Mouse (Mus musculus) frontal cortex, postnatal 36 days (tissue): ENCODE measurements at regions not wholly inside any gene's neighbourhood (a gene's known extent, or its start where the extent isn't known, plus 50 kb on each side); places are given as distances from the start of the nearest gene placed in this dataset.

Experiments used
- DNase-seq, 2 experiments: peaks; one replicate each; pipeline ENCODE4 v3.0.0; 2022; ENCODE audit warnings: low spot score in 2 of 2

DNA sequence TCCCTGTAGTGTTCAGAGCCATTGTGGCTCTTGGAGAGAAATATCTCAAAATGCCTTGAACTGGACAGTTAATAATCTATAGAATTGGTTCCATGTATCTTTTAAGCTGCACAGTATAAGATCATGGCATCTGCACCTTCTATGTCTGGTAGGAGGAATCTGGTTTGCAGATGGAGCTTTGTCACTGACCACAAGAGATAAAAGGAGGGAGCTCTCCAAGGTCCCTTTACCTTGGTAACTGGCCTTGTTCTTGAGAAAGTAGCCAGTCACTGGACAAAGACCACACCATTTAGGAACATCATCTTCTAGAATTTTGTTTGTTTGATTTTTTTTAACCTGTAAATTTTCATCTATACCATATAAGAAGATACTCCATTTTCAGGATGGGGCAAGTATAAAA is 52.5 kb upstream of the Plcb4 start:
- DNase-seq = no peak
